Mouse (Mus musculus) 416B (cell line): ENCODE results near the gene Chl1.

Experiments
- DNase-seq: peaks from one replicate; pipeline ENCODE4 v3.0.0; 2011; ENCODE audit warnings: low read depth

Gene Chl1

DNA sequence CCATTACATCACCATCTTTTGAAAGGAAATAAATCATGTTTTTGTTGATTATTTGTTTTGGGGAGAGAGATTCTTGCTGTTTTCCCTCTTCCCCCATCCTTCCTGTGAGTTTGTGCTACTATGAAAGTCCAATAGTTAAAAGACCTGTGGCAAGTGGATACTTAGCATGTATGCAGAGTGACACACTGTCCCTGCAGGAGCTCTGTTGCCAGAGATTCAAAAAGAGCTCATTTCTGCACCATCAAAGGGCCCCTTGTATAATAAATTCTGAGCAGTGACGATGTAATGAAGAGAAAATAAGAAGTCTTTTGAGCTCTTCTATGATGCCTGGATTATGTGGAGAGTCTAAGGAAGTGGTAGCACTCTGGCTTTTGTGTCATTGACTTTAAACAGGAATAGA, 33.4 kb downstream of the Chl1 start:
- DNase-seq, result no peak

DNA sequence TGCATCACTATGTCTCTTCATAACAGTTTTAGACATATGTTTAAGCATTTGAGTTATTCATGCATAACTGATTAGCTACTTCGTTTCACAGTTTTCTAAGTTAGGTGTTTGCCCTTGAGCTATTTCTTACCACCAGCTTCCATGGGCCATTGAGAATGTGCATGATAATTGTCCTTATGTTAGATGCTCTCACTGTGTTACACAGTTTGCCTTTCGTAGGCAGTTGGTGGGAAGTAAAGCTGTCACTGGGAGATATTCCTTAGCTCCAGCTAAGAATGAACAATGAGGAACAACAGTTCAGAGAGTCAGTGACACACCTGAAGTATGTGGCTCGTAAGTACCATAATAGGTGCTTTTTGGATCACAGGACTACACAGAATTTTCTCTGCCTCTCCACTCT, 35.9 kb downstream of the Chl1 start:
- no peak for DNase-seq

GRCm38 (mm10) chr6:103549929-103550328, 39.5 kb downstream of the Chl1 start:
- DNase-seq, result peak; percentile 41

- DNase-seq, result no peak
Measured at GRCm38 (mm10) chr6:103558037-103558893, 47.9 kb downstream of the Chl1 start.

- no peak for DNase-seq
Measured at GRCm38 (mm10) chr6:103558894-103559225, 48.5 kb downstream of the Chl1 start.

- DNase-seq, result no peak
Measured at GRCm38 (mm10) chr6:103559344-103559743, 49.0 kb downstream of the Chl1 start.

DNA sequence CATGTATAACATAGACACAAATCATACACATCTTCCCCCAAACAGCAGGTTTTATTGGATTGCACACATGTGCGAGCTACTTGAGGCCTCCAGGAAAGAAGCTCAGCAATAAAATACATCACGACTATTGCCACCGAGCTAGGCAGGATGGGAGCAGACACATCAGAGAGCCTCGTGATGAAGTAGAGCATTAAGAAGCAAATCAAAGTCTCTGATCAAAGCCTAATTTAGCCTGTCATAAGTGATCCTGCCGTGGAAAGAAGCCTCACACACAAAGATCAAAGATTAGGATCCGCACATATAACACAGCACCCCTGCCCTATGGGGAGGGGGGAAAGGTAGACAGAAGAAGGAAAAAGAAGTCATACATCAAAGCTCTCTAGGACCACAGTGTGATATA, 54.4 kb downstream of the Chl1 start:
- DNase-seq, result no peak

- DNase-seq, result no peak
Measured at GRCm38 (mm10) chr6:103567247-103567646, 56.9 kb downstream of the Chl1 start.

DNA sequence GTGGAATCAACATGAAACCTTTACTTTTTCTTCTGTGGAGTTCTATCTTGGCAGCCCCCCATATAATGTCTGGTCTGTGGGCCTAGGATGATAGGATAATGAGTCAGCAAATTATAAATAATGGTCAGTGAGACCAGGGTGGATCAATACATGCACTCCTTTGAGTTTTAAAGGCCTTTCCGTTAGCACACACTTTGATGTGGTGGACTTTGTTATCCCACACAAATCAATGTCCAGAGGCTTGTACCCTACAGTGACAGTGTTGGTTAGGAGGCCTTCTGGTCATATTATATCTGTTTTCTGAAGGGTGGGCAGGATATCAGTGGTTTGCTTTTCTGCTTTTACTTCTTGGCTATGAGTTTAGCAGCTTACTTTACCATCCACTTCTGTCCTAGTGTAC, 62.3 kb downstream of the Chl1 start:
- no peak for DNase-seq

- no peak for DNase-seq
Measured at GRCm38 (mm10) chr6:103584224-103584623, 73.8 kb downstream of the Chl1 start.

DNA sequence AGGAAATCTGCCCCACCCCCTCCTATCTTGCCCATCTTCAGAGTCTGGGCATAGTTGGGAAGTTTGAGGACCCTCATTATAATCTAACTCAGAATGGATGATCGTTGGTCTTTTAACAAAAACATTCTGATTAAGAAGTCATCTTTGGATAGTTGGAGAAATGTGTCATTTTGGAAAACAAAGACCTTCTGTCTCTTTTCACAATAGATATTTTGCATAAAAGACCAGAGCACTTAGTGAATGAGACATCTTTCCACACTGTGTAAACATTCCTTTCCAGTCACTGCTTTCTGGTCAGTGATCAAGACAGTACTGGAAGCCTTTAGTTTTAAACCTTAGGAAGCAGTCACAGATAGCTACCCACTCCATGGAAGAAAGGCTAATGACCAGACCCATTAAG, 75.3 kb downstream of the Chl1 start:
- DNase-seq, result no peak

DNA sequence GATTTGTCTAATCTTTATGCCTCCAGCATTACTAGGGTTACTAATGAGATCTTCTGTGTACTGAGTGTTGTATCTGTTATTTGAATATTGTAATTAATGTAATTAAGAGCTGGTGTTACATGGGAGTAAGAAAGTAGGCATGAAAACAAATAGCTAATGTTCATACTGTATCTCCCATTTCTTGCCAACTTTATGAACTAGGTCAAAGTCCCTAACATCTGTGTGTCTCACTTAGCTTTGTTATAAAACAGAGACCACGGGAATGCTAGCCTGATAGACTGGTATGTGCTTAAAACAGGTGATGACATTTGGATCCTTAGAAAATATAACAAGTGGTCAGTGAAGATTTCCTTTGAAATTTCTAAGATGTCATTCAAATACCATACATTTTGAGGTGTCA, 75.7 kb downstream of the Chl1 start:
- no peak for DNase-seq

GRCm38 (mm10) chr6:103602070-103602469, 91.7 kb downstream of the Chl1 start:
- DNase-seq, result no peak

DNA sequence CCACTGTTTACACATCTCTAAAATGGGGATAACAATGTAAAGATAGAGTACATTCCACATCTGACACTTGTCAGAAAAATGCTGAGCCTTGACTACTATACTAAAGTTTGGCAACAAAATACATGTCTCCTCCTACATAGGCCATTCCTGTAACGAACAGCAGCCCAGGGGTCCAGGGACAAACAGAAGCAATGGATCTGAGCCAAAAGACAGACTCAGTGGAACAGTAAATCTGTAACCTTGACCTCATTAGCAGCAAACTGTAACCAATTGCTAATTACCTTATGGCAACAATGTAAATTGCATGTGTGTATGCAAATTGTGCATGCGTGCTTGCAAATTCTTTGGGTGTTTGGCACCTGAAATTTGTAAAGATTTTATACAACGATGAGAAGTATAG, 100.3 kb downstream of the Chl1 start:
- no peak for DNase-seq

DNA sequence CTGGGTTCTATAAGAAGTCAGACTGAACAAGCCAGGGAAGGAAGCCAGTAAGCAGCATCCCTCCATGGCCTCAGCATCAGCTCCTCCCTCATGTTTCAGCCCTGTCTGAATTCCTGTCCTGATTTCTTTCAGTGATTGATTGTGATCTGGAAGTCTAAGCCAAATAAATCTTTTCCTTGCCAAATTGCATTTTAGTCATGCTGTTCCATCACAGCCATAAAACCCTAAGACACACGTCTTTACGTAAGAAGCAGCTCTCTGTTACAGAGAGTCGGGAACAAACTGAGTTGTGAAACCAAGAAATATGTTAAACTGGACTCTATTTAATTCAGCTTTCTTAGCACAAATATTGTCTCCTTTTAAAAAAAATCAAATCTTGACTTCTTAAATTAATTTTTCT, 102.2 kb downstream of the Chl1 start:
- DNase-seq, result no peak

GRCm38 (mm10) chr6:103613714-103614113, 103.3 kb downstream of the Chl1 start:
- DNase-seq, result no peak

- no peak for DNase-seq
Measured at GRCm38 (mm10) chr6:103615924-103616602, 105.7 kb downstream of the Chl1 start.

DNA sequence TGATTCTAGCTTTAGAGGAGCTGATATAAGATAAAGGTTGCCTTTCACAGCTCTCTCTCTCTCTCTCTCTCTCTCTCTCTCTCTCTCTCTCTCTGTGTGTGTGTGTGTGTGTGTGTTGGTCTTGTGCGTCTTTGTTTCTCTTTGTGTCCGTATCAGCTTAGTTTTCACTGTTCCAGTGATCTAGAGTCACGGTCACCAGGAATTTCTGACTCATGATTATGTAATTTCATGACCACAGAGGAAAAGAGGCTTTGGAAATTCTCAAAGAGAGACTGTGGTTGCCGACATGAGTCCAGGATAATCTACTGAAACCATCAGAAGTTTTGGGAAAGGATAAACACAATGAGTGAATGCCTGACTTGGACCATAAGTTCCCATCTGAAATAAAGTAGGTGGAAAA, 110.5 kb downstream of the Chl1 start:
- DNase-seq, result peak; percentile 54

DNA sequence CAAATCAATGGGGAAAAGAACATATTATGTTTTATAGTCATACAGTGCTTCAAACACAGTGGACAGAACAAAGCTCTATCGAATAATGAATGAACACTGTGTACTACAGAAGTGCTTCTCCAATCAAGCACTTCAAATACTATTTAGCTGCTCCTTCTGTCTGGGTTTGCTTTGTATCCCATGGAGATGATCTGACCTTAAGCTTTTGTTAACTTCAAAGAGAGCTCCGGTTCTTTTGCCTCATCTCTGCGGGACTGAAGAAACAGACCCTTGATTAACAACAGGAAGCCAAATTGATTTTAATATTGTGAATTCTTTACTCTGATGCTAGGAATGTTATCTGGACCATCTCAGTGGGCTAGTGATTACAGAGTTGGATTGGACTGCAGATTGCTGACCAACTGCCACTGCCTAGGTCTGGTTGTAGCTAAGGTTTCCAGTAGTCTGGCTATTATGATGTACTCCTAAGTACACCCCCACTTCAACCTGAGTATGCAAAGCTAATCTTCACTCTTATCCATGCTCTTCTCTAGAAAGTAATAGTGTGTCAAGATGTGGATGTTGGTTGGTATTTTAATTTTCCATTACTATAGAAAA, 111.8 kb downstream of the Chl1 start:
- DNase-seq, result no peak

GRCm38 (mm10) chr6:103632856-103633255, 122.5 kb downstream of the Chl1 start:
- no peak for DNase-seq

GRCm38 (mm10) chr6:103656778-103657177, 146.4 kb downstream of the Chl1 start:
- no peak for DNase-seq

DNA sequence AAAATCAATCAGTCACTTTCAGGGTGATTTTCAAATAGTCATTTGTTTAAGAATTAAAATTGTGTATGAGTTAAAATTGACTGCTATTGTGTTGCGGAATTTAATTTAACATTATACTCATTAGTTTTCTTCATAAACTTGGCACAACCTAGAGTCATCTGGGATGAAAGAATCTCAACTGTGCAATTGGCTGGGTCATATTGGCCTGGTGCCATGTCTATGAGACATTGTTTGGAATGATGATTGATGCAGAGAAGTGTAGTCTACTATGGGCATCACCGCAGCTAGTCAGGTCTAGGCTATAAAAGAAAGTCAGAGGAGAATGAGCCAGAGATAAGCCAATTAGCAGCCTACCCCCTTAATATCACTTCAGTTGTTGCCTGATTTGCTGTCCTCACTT, 148.8 kb downstream of the Chl1 start:
- no peak for DNase-seq

DNA sequence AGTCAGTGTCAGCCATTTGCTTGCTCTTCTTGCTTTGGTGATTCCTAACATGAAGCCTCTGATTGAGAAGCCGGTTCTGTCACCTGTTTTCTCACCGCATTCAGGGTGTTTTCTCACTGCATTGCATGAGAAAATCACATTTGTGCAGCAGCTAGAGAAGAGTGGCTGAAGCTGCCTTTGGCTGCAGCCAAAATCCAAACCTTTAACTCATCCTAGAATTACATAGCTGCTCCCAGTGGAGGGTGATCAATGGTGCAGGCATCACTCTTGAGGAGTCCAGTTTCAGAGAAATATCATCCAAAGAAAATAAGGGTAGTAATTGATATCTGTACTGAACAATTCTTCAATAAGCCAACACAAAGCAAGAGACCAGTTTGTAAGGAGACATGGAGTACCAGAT, 154.8 kb downstream of the Chl1 start:
- DNase-seq, result no peak
